Mouse (Mus musculus) stomach, embryonic 14.5 days (tissue): ENCODE data around the gene Mecom. TPM values are rescaled to one million over a fixed set of nuclear protein-coding genes. Genes with fewer than 3 reads are reported as not detected.

Experiments used
- ATAC-seq: fragments of 200-750 bp; cut with Nextera tagmentation; 2 replicates; pipeline ENCODE4 v1.8.0; 2017; ENCODE audit warnings: low read depth, moderate TSS enrichment; ENCODE audit not compliant: insufficient number of reproducible peaks, insufficient read depth, low FRiP score
- H3K27ac ChIP-seq: fragments of 300-500 bp; sonication (generic); 2 replicates; pipeline ENCODE4 v1.5.1; 2014; ENCODE audit warnings: mild to moderate bottlenecking, low read length, moderate library complexity, mixed read lengths
- H3K27me3 ChIP-seq: fragments of 300-500 bp; sonication (generic); 2 replicates; pipeline ENCODE4 v1.6.1; 2014; ENCODE audit warnings: low read length, control low read depth, mixed read lengths; ENCODE audit not compliant: control insufficient read depth, insufficient read depth
- H3K36me3 ChIP-seq: fragments of 300-500 bp; sonication (generic); 2 replicates; pipeline ENCODE4 v1.6.1; 2014; ENCODE audit warnings: mild to moderate bottlenecking, control low read depth, low read length, moderate library complexity, mixed read lengths; ENCODE audit not compliant: control insufficient read depth, insufficient read depth
- H3K4me1 ChIP-seq: fragments of 300-500 bp; sonication (generic); 2 replicates; pipeline ENCODE4 v1.6.1; 2014; ENCODE audit warnings: low read length, control low read depth, mixed read lengths; ENCODE audit not compliant: control insufficient read depth, insufficient read depth
- H3K4me2 ChIP-seq: fragments of 300-500 bp; sonication (generic); replicated peaks from 2 replicates; pipeline ENCODE4 v1.6.1; 2014; ENCODE audit warnings: low read depth, low read length, control low read depth
- H3K4me3 ChIP-seq: fragments of 300-500 bp; sonication (generic); 2 replicates; pipeline ENCODE4 v1.5.1; 2014; ENCODE audit warnings: low read depth, low read length, control low read depth
- H3K9ac ChIP-seq: fragments of 300-500 bp; sonication (generic); replicated peaks from 2 replicates; pipeline ENCODE4 v1.6.1; 2014; ENCODE audit warnings: low read depth, mild to moderate bottlenecking, control low read depth, low read length, moderate library complexity, mixed read lengths
- H3K9me3 ChIP-seq: fragments of 300-500 bp; sonication (generic); 2 replicates; pipeline ENCODE4 v1.6.1; 2016; ENCODE audit warnings: low read depth, low read length, control low read depth; ENCODE audit not compliant: control insufficient read depth
- WGBS: fragments of 180-500 bp; shearing (Covaris S2); extraction: QIAGEN DNeasy Blood & Tissue Kit; methylation state at CpG from one replicate; pipeline ENCODE4 v1.1.7; 2014; 5-methylcytosine and 5-hydroxymethylcytosine counted together
- polyA plus RNA-seq: library from polyadenylated mRNA; unstranded; fragments of >200 nt; fragmentation: Nextera tagmentation; extraction: Ambion mirVana; gene quantifications from 2 replicates; pipeline ENCODE4 v1.2.1, GENCODE M21; 2014

Mecom gene
- polyA plus RNA-seq, 1 experiment from 2014 or later, result 101 TPM

DNA sequence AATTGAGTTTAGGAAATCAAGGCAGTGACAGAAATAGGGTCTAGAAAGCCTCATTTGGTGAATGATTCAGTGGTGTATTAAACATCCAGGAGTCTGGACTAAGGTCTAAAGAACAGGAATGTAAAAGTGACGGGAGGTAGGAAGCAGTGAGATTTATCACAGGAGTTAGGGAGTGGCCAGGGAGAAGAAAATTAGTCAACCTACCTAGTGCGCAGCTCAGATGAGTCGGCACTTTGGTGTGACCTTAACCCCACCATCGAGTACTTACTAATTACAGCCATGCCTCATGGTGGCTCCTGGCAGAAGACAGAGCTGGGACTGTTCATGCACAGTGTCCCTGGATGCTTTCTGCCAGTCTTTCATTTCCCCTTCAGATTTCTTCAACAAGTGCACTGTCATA lies 61.4 kb downstream of the Mecom start:
- no peak for ATAC-seq
- Histone ChIP-seq H3K4me3 (no peak overlapping the region), H3K4me1 (peaks cover 12% of the 10 kb centered on the region), H3K4me2 (no peak overlapping the region), H3K27me3 (no peaks in the 10 kb centered on the region), H3K36me3 (no peaks in the 10 kb centered on the region), H3K9me3 (no peaks in the 10 kb centered on the region), H3K9ac (no peak overlapping the region), H3K27ac (no peak overlapping the region)
- 63% methylated on average over 4 of the region's 4 CpGs for WGBS

DNA sequence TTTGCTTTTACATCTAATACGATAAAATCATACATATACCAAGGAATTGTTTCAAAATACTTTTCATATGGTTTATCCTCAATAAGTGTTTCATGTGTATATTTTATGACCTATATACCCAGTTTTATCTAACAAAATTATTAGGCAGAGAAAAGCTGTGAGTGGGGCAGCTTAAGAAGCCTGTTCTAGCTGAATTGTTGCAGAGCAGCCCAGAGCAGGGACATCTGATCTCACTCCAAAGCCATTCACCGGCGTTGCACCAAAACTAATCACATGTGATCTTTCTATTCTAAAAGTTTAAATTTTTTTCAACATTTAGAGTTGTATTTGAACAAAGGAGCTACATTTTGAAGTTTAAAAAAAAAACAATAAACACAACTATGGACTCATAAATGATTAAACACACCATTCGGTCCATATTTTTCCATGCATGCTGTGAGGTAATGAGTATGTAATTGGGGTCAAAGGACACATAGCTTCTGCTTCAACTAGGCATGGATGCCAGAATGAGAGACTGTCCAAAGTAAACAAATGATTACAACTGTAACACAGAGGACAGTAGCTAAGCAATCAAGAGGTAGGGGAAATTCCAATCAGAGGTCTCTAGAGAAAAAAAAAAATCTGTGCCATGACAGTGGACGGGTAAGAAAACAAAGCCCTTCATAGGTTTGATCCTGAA lies 64.7 kb downstream of the Mecom start:
- peaks cover 6% of the 10 kb centered on the region; the same call in 1 of the 2 replicates for H3K4me1 ChIP-seq
- no peaks in the 10 kb centered on the region for H3K9me3 ChIP-seq
- H3K36me3 ChIP-seq, result no peaks in the 10 kb centered on the region
- H3K4me3 ChIP-seq, result no peak overlapping the region
- H3K4me2 ChIP-seq, result no peak overlapping the region
- no peak for ATAC-seq
- no peak overlapping the region for H3K9ac ChIP-seq
- H3K27me3 ChIP-seq, result no peaks in the 10 kb centered on the region
- WGBS, result 42% methylated on average over 5 of the region's 5 CpGs
- no peak overlapping the region for H3K27ac ChIP-seq

DNA sequence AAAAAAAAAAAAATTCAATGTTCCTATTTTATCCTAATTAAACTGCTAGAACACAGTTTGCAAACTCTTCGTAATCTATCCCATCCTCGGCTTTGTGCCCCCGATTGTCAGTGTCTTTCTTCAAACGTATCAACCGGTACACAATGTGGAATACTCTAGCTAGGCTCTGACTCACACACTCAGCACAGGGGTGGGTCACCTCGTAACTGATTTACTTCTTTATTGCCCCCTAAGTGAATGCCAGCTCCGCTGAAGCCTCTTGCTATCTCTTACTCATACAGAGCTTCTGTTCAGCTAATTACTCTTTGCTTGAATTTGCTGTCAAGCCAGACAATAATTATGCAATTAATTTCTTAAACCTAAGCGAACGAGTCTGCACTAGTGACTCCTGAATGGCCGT lies 66.1 kb downstream of the Mecom start:
- no peaks in the 10 kb centered on the region for H3K36me3 ChIP-seq
- H3K9me3 ChIP-seq, result no peaks in the 10 kb centered on the region
- H3K9ac ChIP-seq, result no peak overlapping the region
- peaks cover 6% of the 10 kb centered on the region; the same call in 1 of the 2 replicates for H3K4me1 ChIP-seq
- H3K27me3 ChIP-seq, result no peaks in the 10 kb centered on the region
- H3K27ac ChIP-seq, result no peak overlapping the region
- 59% methylated on average over 10 of the region's 10 CpGs for WGBS
- no peak overlapping the region for H3K4me2 ChIP-seq
- ATAC-seq, result no peak
- H3K4me3 ChIP-seq, result no peak overlapping the region

DNA sequence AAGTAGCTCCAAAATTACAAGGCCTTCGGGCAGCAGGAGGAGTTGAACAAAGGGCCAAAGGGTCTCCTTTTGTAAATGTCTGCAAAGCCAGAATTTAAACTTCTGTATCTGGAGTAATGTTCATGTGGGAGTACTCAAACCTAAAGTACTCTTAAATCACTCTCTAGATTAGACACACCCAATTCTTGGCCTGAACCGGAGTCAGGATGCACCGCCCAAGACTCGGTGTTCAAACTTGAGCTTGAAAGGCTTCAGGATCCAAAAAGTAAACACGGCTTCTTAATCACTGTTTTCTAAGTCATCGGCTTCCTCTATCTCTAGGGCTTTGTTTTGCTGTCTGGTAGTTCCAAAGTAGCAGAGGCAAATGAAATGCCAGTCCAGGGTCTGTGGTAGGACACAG lies 67.3 kb downstream of the Mecom start:
- Histone ChIP-seq H3K4me1 (peaks cover 6% of the 10 kb centered on the region; the same call in 1 of the 2 replicates), H3K36me3 (no peaks in the 10 kb centered on the region), H3K27ac (no peak overlapping the region), H3K9ac (no peak overlapping the region), H3K4me3 (no peak overlapping the region), H3K9me3 (no peaks in the 10 kb centered on the region), H3K4me2 (no peak overlapping the region), H3K27me3 (no peaks in the 10 kb centered on the region)
- ATAC-seq, result no peak
- WGBS, result 45% methylated on average over 6 of the region's 6 CpGs

DNA sequence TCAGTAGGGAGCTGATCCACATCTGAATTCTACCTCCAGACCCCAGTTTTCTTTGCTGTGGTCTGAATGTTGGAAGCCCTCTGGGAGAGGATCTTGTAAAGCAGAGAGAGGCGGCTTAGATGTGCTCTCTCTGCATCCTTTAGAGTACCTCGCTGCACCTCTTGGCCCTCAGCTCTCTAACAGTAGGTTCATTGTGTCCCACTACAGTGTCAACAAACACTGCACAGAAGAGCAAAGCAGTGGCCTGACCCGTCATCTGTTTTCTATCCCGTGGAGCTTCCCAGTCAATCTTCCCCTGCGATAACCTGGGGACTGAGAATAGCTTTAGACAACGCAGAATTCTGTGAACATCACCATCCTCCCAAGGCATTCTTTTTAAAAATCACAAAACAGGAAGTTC lies 69.6 kb downstream of the Mecom start:
- WGBS, result 53% methylated on average over 6 of the region's 6 CpGs
- no peak for ATAC-seq
- Histone ChIP-seq H3K9ac (no peak overlapping the region), H3K4me3 (no peak overlapping the region), H3K4me2 (no peak overlapping the region), H3K27ac (no peak overlapping the region), H3K36me3 (no peaks in the 10 kb centered on the region), H3K4me1 (peaks cover under 1% of the 10 kb centered on the region; the same call in 1 of the 2 replicates), H3K27me3 (no peaks in the 10 kb centered on the region), H3K9me3 (no peaks in the 10 kb centered on the region)

DNA sequence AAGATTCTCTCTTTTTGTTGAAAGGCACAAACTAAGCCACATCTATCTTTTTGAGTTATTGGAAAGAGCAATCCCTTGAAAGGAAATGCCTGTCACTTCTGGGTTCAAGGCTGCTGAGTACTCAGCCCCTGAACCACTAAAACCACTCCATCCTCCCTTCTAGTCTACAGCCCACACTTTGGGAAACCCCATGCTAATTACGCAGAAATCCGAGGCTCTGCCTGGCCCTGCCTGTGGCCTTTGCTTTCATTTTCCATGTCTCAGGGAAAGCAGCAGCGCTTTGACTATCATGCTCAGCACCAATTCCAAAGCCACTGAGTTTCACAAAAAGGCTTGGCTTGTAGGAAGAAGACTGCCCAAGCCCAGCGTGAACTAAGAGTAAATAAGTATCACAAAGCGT lies 70.8 kb downstream of the Mecom start:
- 63% methylated on average over 5 of the region's 5 CpGs for WGBS
- H3K4me3 ChIP-seq, result no peak overlapping the region
- H3K9ac ChIP-seq, result no peak overlapping the region
- no peaks in the 10 kb centered on the region for H3K27me3 ChIP-seq
- no peaks in the 10 kb centered on the region for H3K36me3 ChIP-seq
- no peak overlapping the region for H3K27ac ChIP-seq
- no peaks in the 10 kb centered on the region for H3K9me3 ChIP-seq
- ATAC-seq, result no peak
- H3K4me1 ChIP-seq, result no peaks in the 10 kb centered on the region
- H3K4me2 ChIP-seq, result no peak overlapping the region

DNA sequence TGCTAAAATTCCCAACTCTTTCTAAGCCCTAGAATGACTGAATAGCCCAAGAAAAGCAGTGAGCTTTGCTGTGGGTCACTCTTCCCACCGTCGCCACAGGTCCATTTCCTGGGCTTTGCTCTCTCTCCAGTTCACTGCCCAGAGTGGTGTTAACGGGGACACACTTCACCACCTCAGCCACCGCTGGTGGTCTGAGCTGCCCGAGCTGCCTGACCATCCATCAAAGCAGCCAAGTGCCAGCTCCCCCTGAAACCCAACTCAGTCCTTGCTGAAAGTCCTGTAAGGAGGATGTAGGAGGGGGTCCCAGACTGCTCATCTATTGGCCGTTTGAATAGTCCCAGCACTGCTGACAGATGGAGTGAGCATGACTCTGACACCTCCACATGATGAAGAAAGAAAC lies 72.2 kb downstream of the Mecom start:
- ATAC-seq, result no peak
- H3K4me2 ChIP-seq, result no peak overlapping the region
- 51% methylated on average over 6 of the region's 6 CpGs for WGBS

DNA sequence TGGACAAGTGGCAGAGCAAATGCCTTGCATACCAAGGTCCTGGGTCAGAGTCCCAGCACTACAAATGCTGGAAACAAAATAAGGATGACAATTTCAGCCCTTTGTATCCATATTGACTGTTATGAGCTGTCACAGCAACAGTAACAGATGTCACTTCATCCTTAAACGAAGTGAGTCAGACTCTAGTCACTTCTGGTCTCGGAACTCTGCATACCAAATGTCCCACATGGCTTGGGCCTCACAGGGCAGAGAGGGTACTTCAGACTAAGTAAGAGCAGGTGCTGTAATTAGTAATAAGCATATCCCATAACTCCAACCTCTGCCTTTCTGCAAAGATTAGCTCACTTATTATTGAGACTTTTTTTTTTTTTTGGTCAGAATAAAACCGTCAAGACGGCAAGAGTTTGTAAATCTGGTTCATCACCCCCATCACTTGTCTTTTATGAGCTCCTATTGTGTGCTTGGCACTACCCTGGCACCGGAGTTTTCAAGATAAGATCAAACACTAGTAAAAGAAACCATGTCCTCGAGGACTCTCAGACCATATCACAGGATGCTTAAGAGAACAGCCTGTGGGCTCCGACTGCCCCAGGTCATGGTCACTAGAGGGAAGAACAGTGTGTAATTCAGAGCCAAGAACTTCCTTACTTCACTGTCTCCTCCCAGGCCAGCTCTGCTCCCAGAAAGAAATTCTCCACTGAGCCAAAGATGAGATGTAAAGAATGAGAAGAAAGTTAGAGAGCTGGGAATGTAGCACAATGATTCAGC lies 79.6 kb downstream of the Mecom start:
- 84% methylated on average over 7 of the region's 7 CpGs for WGBS
- no peaks in the 10 kb centered on the region for H3K9me3 ChIP-seq
- H3K36me3 ChIP-seq, result no peaks in the 10 kb centered on the region
- ATAC-seq, result no peak
- H3K27ac ChIP-seq, result no peak overlapping the region
- no peaks in the 10 kb centered on the region; the same call in 1 of the 2 replicates for H3K4me1 ChIP-seq
- H3K4me2 ChIP-seq, result no peak overlapping the region
- H3K4me3 ChIP-seq, result no peak overlapping the region
- H3K9ac ChIP-seq, result no peak overlapping the region
- H3K27me3 ChIP-seq, result no peaks in the 10 kb centered on the region

More for the DNA sequence above, 72.2 kb downstream of the Mecom start:
- H3K4me1 ChIP-seq, result no peaks in the 10 kb centered on the region
- no peaks in the 10 kb centered on the region for H3K9me3 ChIP-seq
- H3K4me3 ChIP-seq, result no peak overlapping the region
- no peak overlapping the region for H3K9ac ChIP-seq
- H3K36me3 ChIP-seq, result no peaks in the 10 kb centered on the region
- no peak overlapping the region for H3K27ac ChIP-seq
- no peaks in the 10 kb centered on the region for H3K27me3 ChIP-seq
